Mouse (Mus musculus): Measurements from ENCODE around the gene Ugt1a8.
"Not testable (repeated sequence)": the region's sequence is repeated elsewhere in the genome, so short reads cannot be mapped to it uniquely, and the experiment has no call there.

The Ugt1a8 gene

DNA sequence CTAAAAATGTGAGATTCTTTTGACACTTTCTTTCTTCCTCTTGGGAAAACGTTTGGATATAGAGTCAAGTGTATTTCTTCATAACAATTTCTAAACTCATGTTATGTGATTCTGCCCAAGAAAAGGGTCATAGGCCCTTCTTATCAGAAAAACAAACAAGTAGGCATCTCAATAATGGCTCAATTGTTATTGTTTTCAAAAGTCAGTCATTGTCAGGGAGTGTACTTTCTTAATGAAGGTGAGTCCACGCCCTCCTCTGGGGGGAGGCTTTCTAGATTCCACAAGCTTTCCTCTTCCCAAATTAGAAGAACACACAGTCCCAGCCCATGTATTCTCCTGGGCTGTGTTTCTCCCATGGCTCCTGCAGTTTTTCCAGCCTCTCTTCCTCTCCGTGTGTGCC, at the start of gene Ugt1a8:
TSS of gene Ugt1a8 (plus strand) at position 301 of the 400 bp plus-strand sequence.
- no peak for DNase-seq (ENCODE audit: low spot score in 2 of 2)

DNA sequence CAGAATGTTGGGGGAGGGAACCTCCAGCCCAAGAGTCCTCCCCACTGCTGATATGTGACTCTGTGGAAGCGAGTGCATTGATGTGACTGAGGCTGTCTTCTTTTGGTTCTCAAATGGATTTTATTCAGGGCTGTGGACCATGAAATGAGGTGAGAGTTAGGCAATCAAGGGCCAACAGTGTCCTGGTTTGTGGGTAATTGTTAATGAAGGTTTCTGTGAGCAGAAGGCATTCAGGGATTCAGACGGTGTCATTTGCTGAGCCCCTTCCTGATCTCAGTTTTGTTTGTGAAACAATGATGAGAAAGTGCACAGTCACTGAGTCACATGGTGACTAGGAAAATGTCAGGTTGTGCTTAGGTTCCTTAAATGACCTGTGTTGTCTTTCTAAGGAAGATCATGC, 44.6 kb upstream of the Ugt1a8 start:
- not testable (repeated sequence) for DNase-seq (ENCODE audit: low spot score in 2 of 2)

DNA sequence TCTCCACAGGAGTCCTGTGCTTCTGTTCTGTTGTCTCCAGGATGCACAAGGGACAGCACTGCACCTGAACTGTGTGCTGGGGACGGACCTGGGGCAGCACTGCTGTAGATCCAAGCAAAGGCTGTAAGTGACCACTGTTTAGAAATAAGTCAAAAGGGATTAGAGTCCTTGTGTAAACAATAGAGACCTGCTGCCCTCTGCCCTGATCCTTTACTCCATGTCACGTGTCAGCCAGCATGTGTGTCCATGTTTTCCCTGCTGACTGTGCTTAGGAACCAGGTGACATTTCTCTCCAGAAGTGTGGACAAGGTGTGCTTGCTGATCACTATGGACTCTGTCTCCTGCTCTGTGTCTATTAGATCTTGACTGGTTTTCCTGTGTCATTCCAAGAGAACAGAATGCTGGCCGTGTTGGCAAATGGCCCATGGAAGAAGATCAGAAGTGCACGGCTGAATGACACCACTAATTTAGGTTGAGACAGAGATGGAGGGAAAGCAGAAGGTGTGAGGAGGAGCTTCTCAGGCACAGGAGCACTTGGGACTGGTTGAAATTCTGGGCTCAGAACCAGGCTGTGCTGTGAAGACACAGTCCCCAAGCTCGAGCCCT, 42.7 kb upstream of the Ugt1a8 start:
- not testable (repeated sequence) for DNase-seq (ENCODE audit: low spot score in 2 of 2)

DNA sequence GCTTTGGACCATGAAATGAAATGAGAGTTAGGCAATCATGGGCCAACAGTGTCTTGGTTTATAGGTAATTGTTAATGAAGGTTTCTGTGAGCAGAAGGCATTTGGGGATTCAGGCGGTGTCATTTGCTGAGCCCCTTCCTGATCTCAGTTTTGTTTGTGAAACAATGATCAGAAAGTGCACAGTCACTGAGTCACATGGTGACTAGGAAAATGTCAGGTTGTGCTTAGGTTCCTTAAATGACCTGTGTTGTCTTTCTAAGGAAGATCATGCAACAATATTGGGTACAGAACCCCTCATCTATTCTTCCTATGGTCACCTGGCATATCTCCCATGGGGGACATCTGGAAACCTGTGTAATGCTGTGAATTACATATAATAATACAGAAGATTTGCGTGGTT, 40.2 kb upstream of the Ugt1a8 start:
- DNase-seq (ENCODE audit: low spot score in 2 of 2) = not testable (repeated sequence)

DNA sequence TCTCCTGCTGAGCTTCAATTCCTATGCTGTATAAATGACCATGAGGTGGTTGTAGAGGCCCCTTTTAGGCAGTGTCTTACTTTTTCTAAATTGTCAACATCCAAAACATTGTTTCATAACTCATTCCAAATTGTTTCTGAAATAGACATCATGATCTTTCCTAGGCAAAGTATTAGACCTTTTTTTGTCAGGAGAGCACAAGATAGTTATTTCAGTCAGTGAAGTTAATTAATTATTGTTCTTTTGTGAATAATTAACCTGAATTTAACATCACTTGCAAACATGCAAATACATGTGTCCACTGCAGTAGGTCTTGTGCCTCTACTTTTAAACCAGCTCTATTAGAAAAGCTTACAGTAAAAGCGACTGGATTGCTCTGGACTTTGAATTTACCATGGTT, 32.5 kb upstream of the Ugt1a8 start, which contains the start of gene Ugt1a10:
TSS of gene Ugt1a10 (plus strand) at position 301 of the 400 bp plus-strand sequence.
- DNase-seq (ENCODE audit: low spot score in 2 of 2) = no peak

DNA sequence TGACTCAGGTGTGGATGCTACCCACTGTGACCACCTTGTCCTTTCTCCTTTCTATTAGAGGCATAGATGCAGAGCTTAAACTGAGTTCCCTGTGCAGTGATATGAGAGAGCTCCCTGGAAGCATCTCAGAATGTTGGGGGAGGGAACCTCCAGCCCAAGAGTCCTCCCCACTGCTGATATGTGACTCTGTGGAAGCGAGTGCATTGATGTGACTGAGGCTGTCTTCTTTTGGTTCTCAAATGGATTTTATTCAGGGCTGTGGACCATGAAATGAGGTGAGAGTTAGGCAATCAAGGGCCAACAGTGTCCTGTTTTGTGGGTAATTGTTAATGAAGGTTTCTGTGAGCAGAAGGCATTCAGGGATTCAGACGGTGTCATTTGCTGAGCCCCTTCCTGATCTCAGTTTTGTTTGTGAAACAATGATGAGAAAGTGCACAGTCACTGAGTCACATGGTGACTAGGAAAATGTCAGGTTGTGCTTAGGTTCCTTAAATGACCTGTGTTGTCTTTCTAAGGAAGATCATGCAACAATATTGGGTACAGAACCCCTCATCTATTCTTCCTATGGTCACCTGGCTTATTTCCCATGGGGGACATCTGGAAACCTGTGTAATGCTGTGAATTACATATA, 21.0 kb upstream of the Ugt1a8 start:
- DNase-seq (ENCODE audit: low spot score in 2 of 2) = not testable (repeated sequence)

DNA sequence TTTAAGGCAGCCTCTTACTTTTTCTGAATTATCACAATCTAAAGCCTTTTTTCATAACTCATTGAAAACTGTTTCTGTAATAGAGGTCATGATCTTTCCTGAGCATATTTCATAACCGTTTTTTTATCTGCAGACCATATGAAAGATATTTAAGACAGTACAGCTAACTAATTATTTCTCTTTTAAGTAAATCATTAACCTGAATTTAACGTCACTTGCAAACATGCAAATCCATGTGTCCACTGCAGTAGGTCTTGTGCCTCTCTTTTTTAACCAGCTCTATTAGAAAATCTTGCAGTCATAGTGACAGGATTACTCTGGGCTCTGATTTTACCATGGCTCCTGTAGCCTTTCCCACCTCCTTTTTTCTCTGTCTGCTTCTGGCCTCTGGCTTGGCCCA, 17.1 kb upstream of the Ugt1a8 start, which contains the start of gene Ugt1a9:
TSS of gene Ugt1a9 (plus strand) at position 306 of the 400 bp plus-strand sequence.
- DNase-seq (ENCODE audit: low spot score in 2 of 2) = no peak

DNA sequence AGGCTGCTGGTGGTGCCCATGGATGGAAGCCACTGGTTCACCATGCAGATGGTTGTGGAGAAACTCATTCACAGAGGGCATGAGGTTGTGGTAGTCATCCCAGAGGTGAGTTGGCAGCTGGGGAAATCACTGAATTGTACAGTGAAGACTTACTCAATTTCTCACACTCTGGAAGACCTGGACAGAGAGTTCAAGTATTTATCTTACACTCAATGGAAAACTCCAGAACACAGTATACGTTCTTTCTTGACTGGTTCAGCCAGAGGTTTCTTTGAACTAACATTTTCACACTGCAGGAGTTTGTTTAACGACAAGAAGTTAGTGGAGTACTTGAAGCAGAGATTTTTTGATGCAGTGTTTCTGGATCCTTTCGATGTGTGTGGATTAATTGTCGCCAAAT, 16.7 kb upstream of the Ugt1a8 start:
- DNase-seq (ENCODE audit: low spot score in 2 of 2) = no peak

DNA sequence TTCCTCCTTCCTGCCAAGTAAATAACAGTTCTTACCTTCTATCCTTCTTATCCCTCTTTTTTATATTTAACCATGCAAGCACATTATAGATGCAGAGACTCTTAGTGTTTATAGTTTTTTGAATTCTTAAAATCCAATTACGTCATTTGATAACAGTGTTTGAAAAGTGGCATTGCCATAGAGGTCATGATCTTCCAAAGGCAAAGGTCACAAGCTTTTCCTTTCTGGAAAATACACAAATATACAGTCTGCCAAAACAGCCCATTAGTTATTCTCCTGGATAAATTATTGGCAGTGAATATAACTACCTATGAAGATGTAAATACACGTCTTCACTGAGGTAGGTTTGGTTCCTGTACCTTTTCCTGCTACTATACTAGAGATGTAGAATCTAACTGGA, 13.1 kb upstream of the Ugt1a8 start:
- DNase-seq (ENCODE audit: low spot score in 2 of 2) = no peak

DNA sequence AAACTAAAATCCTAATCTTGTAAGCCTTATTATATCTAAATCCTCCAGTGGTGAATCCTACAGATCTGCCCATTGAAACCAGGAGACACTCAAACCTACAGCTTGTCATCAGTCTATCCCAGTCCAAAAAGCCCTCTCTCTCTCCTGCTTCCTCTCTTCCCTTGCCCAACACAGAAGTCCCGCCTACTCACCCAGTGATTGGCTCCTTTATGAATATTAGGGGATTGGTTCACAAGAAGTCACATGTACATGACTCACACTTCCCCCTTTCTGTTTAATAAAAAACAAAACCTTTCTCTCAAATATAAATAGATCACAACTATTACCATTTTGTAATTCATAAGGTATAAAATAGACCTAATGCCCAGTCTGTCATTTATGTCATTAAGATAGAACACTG, 10.5 kb upstream of the Ugt1a8 start:
- DNase-seq (ENCODE audit: low spot score in 2 of 2) = no peak

DNA sequence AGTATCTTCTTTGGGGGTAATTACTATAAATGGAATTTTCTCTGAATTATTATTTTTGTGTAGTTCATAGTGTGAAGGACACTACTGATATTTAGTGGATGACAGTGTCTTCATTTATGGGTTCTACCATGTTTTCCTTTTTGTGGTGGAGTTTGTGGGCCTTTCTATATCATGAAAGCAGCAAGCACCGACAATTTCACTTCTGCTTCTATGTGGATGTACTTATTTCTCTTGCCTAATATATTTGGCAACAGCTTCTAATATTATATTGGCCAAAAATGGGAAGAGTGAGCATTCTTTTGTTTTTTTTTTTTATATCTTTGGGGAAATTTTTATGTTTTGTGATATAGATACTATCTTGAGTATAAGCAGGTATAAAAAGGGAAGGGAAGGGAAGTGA, 5.9 kb upstream of the Ugt1a8 start:
- no peak for DNase-seq (ENCODE audit: low spot score in 2 of 2)

DNA sequence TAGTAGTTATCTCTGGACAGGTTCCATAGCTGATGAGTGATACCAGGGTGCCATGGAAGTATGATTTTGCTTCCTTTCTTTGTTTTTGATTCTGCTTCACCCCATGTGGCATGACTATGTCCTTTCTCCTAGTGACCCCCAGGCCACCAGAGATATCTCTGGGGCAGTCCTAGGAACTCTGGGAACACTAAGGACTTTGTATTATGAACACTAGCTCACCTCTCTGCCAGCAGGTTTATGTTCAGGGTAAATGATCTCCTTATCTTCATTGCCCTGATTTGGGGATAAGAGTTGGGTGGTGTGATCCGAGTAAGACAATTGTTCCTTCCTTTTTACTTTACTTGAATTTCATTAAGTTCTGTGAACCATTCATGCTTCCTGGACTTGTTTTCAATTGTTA, 1.5 kb upstream of the Ugt1a8 start:
- DNase-seq (ENCODE audit: low spot score in 2 of 2) = no peak

DNA sequence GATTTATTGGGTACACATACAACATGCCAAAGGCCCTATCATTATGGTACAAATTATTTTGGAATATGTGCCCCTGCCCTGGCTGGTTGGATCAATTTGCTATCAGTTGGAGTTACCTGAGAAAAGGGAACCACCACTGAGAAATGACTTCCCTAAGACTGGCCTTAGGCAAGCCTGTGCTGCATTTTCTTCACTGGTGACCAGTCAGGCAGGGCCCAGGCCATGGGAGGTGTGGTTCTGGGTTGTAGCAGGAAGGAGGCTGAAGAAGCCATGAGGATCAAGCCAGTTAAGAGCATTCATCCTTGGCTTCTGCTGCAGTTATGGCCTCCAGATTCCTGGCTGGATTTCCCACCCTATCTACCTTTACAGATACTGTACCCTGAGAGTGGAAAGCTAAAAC, 4.7 kb downstream of the Ugt1a8 start:
- no peak for DNase-seq (ENCODE audit: low spot score in 2 of 2)

DNA sequence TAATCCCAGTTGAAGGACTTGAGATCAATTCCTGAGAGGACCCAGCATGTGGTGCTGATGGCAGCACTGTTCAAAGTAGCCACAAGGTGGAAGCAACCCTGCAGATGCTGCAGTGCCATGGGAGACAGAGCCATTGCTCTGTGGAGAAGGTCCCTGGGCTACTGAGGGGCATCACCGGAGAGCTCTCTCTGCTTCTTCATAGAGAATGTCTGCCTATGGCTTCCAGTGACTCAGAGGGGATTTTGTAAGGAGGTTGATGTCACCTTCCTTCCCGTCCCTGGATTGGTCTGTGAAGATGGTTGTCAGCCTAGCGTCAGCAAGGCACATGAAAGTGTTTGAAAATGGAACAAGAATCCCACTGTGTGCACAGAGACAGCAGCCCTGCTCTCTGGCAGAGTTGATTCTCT, 6.7 kb downstream of the Ugt1a8 start:
- DNase-seq (ENCODE audit: low spot score in 2 of 2) = not testable (repeated sequence)

DNA sequence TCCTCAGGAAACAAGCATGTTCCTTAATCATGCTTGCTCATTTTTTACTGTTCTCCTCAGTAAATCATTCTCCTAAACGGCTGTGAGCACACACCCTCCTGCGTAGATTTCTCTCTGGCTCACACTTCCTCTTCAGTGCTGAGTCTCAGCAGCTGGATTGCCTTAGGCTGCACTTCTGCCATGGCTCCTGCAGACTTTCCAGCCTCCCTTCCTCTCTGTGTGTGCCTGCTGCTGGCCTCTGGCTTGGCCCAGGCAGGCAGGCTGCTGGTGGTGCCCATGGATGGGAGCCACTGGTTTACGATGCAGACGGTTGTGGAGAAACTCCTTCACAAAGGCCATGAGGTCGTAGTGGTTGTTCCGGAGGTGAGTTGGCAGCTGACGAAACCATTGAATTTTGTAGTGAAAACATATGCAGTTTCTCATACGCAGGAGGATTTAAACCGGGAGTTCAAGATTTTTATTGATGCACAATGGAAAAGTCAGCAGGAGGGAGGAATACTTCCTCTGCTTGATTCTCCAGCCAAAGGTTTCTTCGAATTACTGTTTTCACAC, 7.4 kb downstream of the Ugt1a8 start, which contains the start of gene Ugt1a7c:
TSS of gene Ugt1a7c (plus strand) at position 122 of the 552 bp plus-strand sequence.
- peak; percentile 57 to 60 for DNase-seq (ENCODE audit: low spot score in 2 of 2)

DNA sequence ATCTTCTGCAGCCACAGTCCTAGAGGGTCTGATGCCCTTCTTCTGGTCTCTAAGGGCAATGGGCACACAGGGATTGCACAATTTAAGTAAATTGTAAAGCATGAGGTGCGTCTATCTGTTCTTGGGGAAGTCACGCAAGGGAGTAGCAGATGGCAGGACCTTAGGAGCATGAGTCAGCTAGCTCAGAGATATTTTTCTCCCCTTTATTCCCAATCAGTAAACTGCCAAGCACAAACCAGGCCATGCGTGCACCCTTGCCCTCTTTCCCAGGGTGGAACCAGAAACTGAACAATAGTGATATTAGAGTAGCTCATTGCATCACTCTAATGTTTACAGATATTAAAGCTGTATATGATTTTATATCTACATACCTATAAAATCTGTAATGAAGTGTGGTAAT, 10.9 kb downstream of the Ugt1a8 start:
- peak in 1 of 2 experiments; percentile 45 for DNase-seq (ENCODE audit: low spot score in 2 of 2)

DNA sequence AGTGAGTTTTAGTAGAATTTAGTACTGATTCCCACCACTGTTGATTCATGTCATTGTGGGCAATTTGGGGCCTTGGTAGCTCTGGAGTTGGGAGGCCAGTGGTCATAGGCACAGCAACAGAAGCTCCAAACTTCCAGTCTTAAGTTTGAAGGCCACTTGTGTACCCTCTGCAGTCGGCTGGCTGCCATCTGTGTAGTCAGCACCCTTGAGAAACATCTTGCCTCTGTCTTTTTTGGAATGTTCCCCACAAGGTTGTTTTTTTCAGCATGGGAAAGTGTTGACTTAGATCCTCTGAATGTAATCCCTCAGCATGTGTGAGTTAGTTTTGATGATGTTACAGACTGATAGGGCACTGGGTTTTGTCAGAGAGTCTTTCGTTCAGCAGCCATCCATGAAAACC, 12.1 kb downstream of the Ugt1a8 start:
- DNase-seq (ENCODE audit: low spot score in 2 of 2) = not testable (repeated sequence)

DNA sequence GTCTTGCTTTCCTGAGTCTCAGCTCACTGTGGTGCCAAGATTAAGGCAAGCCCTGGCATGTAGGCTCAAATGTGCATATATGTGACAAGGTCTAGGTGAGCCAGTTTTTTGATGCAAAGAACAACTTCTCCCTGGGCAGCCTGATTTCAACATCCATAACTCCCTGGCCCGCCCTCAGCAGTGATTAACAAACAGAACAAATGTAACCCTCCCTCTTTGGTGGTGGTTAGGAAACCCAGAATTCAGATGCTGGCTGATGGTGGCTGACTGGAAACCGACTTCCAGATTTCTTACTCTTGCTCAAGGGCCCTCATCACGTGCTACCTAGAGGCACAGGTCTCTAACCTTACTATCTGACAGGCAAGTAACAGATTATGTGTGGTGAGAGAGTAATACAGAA, 15.4 kb downstream of the Ugt1a8 start, which contains the start of gene Ugt1a6b:
TSS of gene Ugt1a6b (plus strand) at position 234 of the 400 bp plus-strand sequence.
- peak in 1 of 2 experiments; percentile 62 for DNase-seq (ENCODE audit: low spot score in 2 of 2)

DNA sequence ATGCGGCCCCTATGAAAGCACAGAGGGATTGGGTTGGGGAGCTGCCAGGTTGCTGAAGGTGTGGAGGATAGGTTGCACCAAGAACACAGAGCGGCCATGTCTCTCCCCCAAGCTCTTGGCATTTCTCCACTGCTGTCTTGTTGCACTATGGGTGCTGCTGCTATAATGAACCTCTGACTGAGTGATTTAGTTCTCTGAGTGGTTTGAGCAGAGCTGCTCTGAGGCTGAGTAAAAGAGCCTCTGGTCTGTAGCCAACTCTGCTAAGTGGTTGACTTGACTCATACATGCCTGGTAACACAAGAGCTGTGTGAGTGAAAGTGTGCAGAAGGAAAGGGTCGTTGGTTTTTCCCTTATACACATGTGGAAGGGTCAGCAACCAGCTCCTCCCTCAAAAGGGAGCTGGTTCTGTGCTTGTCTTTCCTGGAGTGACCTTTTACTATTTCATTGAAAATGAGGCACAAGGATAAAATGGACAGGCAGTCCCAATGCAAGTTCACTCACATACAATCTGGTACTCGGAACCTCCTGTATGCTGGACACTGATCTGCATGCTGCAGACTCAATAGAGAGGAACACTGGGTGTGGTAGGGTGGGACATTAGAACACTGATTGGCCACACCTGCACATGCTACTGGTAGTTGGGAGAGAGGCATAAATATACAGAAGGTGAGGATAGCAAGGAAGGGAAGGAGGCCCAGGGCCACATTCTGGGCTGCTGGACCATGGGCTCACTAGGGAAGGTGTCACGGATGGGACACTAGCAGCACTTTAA, 16.3 kb downstream of the Ugt1a8 start:
- DNase-seq (ENCODE audit: low spot score in 2 of 2) = not testable (repeated sequence)

DNA sequence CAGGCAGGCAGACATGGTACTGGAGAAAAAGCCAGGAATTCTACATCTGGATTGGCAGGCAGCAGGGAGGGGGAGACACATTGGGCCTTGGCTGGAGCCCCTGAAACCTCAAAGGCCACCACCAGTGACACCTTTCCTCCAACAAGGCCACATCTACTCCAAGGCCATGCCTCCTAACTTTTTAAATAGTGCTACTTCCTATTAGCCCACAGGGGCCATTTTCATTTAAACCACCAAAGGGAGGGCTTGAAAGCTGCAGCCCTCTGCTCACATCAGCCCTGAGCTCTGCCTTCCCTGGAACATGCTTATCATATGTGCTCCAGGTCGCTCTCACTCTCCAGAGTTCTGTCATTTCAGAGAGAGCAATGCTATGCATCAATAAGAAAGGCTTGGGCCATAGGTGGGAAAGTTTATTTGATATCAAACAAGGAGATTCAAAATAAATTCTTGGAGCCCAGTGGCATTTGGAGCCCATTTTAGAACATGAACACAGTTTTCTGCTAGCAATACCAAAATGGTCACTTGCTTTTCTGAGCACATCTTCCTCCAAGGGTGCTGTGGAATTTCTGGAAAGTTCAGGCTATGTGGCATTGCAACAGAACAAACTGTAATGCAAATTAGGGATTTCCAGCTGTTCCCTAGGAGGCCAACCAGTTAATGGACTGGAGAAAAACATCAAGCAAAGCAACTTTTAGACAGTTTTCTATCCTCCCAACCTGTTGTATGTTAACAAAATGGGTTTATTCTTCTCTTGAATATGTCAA, 17.2 kb downstream of the Ugt1a8 start:
- DNase-seq (ENCODE audit: low spot score in 2 of 2) = no peak

DNA sequence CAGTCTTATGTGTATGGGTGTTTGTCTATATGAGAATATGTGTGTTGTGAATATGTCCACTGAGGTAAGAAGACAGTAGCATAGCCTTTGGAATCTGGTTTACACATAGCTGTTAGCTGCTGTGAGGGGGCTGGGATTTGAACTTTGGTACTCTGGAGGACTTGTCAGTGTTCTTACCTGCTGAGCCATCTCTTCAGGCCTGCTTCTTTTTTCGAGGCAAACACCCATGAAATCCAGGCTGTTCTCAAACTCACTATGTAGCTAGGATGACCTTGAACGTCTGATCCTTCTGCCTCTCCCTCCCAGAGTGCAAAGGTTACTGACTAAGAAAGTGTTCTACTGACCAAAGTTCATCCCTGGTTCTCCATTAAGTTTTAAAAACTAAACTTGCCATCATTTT, 18.0 kb downstream of the Ugt1a8 start:
- DNase-seq (ENCODE audit: low spot score in 2 of 2) = no peak

All from urinary bladder, adult 18-20 months (tissue).